Mouse (Mus musculus) heart, postnatal 0 days (tissue): ENCODE data around the gene Gria3.

Experiments used
- CTCF ChIP-seq: IDR thresholded peaks from 2 replicates; pipeline ENCODE4 v1.5.1; 2016; ENCODE audit warnings: antibody characterized with exemption, control low read depth, low read depth
- EP300 ChIP-seq: IDR thresholded peaks from 2 replicates; pipeline ENCODE4 v1.6.1; 2016; ENCODE audit warnings: antibody characterized with exemption, low read depth

DNA sequence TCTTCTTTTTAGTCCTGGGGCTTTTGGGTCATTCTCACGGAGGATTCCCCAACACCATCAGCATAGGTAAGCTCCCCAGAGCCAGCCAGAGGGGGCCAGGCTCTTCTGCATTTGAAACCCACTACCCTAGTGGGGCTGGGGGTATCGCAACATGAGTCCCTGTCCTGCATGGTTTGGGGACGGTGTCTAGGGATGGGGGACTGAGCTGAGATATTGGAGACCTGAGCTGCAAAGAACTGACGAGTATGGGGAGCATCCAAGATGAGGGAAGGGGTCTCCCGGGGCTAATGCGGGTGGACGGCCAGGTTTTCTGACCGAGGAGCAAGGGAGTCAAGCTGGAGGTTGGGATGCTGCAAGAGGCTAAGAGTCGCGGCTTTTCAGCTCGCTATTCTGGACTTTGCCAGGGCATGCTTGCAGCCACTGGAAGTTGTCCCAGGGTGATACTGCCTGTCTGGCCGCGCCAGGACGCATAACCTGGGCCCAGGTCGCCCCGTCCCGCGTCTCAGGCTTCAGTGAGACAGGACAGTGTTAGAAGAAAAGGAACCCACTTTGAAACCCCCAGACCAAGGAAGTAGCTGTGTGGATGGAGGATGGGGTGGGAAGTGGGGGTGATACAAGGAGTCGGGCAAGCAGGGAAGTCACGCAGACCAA, 1.1 kb downstream of the Gria3 start:
- TF ChIP-seq CTCF (no peak), EP300 (no peak)
